Mouse (Mus musculus) CH12.LX (cell line): ENCODE data around the gene Plekha8. TPM values are rescaled to one million over a fixed set of nuclear protein-coding genes. Genes with fewer than 3 reads are reported as not detected.
A peak's percentile ranks its signal among the peaks of the same experiment; 100 is the strongest.

ENCODE experiments used
- DNase-seq: peaks from one replicate; pipeline ENCODE4 v3.0.0-alpha.2; 2013; ENCODE audit errors: extremely low read depth
- H3K27ac ChIP-seq: 2 replicates; pipeline ENCODE4 v1.5.1; 2012; ENCODE audit warnings: low read depth, mild to moderate bottlenecking, control low read depth, moderate library complexity; ENCODE audit not compliant: insufficient read depth
- H3K27me3 ChIP-seq: replicated peaks from 2 replicates; pipeline ENCODE3; 2012; ENCODE audit warnings: inconsistent platforms
- H3K36me3 ChIP-seq, 2 experiments: replicated peaks in 1 of 2; 2 replicates each; pipeline versions ENCODE3 to v1.6.1; 2012; ENCODE audit warnings: inconsistent platforms in 1 of 2, low read length in 1 of 2, mild to moderate bottlenecking in 1 of 2, mixed read lengths in 1 of 2, moderate library complexity in 1 of 2; ENCODE audit not compliant: control insufficient read depth in 1 of 2, insufficient read depth in 1 of 2
- H3K4me1 ChIP-seq, 2 experiments: 2 replicates each; pipeline ENCODE4 v1.6.1; 2012; ENCODE audit warnings: inconsistent platforms in 1 of 2, moderate library complexity in 1 of 2; ENCODE audit not compliant: insufficient read depth in 2 of 2, control insufficient read depth in 1 of 2
- H3K4me2 ChIP-seq: 2 replicates; pipeline ENCODE4 v1.6.1; 2012; ENCODE audit warnings: low read depth, mild to moderate bottlenecking, control low read depth; ENCODE audit not compliant: poor library complexity, insufficient read depth, severe bottlenecking
- H3K4me3 ChIP-seq, 3 experiments: fragments of 150-350 bp in 1 of 3; sonication (generic) in 1 of 3; replicated peaks in 1 of 3; 2 replicates each; pipeline versions ENCODE3 to v1.5.1; 2011 to 2012; ENCODE audit warnings: low read depth in 2 of 3, low read length in 2 of 3, mild to moderate bottlenecking in 2 of 3, moderate library complexity in 2 of 3, control low read depth in 1 of 3, improper control_type of control experiment in 1 of 3, inconsistent platforms in 1 of 3, mixed read lengths in 1 of 3; ENCODE audit not compliant: poor library complexity in 1 of 3
- H3K79me2 ChIP-seq: replicated peaks from 2 replicates; pipeline ENCODE4 v1.6.1; 2012; ENCODE audit warnings: mild to moderate bottlenecking, moderate library complexity; ENCODE audit not compliant: control insufficient read depth, poor library complexity, insufficient read depth, severe bottlenecking; ENCODE audit errors: extremely low read depth
- H3K9ac ChIP-seq: 2 replicates; pipeline ENCODE4 v1.6.1; 2012; ENCODE audit warnings: low read depth, mild to moderate bottlenecking, control low read depth, moderate library complexity; ENCODE audit not compliant: insufficient read depth
- H3K9me3 ChIP-seq: replicated peaks from 2 replicates; pipeline ENCODE3; 2012; ENCODE audit warnings: low read length, inconsistent platforms, mixed read lengths
- BHLHE40 ChIP-seq: IDR thresholded peaks from 2 replicates; pipeline ENCODE4 v1.6.1; 2011; ENCODE audit warnings: mild to moderate bottlenecking, low read depth, low read length, improper control_type of control experiment
- CHD1 ChIP-seq: IDR thresholded peaks from 2 replicates; pipeline ENCODE4 v1.6.1; 2012; ENCODE audit warnings: low read depth, low read length, improper control_type of control experiment, inconsistent platforms
- CHD2 ChIP-seq: IDR thresholded peaks from 2 replicates; pipeline ENCODE4 v1.6.1; 2011; ENCODE audit warnings: low read length, improper control_type of control experiment
- CTCF ChIP-seq, 2 experiments: IDR thresholded peaks in 1 of 2; conservative IDR thresholded peaks in 1 of 2; 2 replicates each; pipeline ENCODE4 v1.5.1; 2011 to 2012; ENCODE audit warnings: low read depth in 2 of 2, low read length in 2 of 2, improper control_type of control experiment in 1 of 2, inconsistent platforms in 1 of 2, mild to moderate bottlenecking in 1 of 2, moderate library complexity in 1 of 2
- EP300 ChIP-seq: IDR thresholded peaks from 2 replicates; pipeline ENCODE4 v1.6.1; 2011; ENCODE audit warnings: low read length, improper control_type of control experiment
- ETS1 ChIP-seq: conservative IDR thresholded peaks from 2 replicates; pipeline ENCODE4 v1.6.1; 2012; ENCODE audit warnings: low read depth, mild to moderate bottlenecking, inconsistent platforms, low read length, improper control_type of control experiment, moderate library complexity
- IRF4 ChIP-seq: IDR thresholded peaks from 2 replicates; pipeline ENCODE4 v1.6.1; 2014; ENCODE audit warnings: low read depth, mild to moderate bottlenecking, inconsistent platforms, low read length, improper control_type of control experiment
- JUN ChIP-seq: IDR thresholded peaks from 2 replicates; pipeline ENCODE4 v1.6.1; 2011; ENCODE audit warnings: low read depth, mild to moderate bottlenecking, low read length, improper control_type of control experiment, moderate library complexity; ENCODE audit not compliant: insufficient read depth
- MAFK ChIP-seq: IDR thresholded peaks from 2 replicates; pipeline ENCODE4 v1.6.1; 2011; ENCODE audit warnings: low read length, improper control_type of control experiment; ENCODE audit not compliant: insufficient replicate concordance
- MAZ ChIP-seq: IDR thresholded peaks from 2 replicates; pipeline ENCODE4 v1.6.1; 2012; ENCODE audit warnings: low read depth, mild to moderate bottlenecking, inconsistent platforms, low read length, improper control_type of control experiment, moderate library complexity
- MEF2A ChIP-seq: IDR thresholded peaks from 2 replicates; pipeline ENCODE4 v1.6.1; 2014; ENCODE audit warnings: low read depth, mild to moderate bottlenecking, inconsistent platforms, low read length, improper control_type of control experiment, borderline replicate concordance
- POLR2AphosphoS2 ChIP-seq: IDR thresholded peaks from 2 replicates; pipeline ENCODE4 v1.6.1; 2011; ENCODE audit warnings: low read depth, low read length, improper control_type of control experiment
- SIN3A ChIP-seq: IDR thresholded peaks from 2 replicates; pipeline ENCODE4 v1.6.1; 2012; ENCODE audit warnings: low read length, improper control_type of control experiment, inconsistent platforms
- USF2 ChIP-seq: conservative IDR thresholded peaks from 2 replicates; pipeline ENCODE4 v1.6.1; 2011; ENCODE audit warnings: low read depth, low read length, improper control_type of control experiment
- ZC3H11A ChIP-seq: IDR thresholded peaks from 2 replicates; pipeline ENCODE4 v1.6.1; 2012; ENCODE audit warnings: low read depth, mild to moderate bottlenecking, inconsistent platforms, low read length, improper control_type of control experiment
- ZKSCAN1 ChIP-seq: IDR thresholded peaks from 2 replicates; pipeline ENCODE4 v1.6.1; 2012; ENCODE audit warnings: low read depth, inconsistent platforms, low read length, improper control_type of control experiment, borderline replicate concordance
- ZNF384 ChIP-seq: IDR thresholded peaks from 2 replicates; pipeline ENCODE4 v1.6.1; 2012; ENCODE audit warnings: low read depth, low read length, improper control_type of control experiment, inconsistent platforms
- dilution Hi-C: fragments of 300-500 bp; cut with MboI; formaldehyde crosslinking; loops from 2 replicates; pipeline ENCODE4 v1.14.3; 2020; ENCODE audit warnings: low sequenced_read_pairs; ENCODE audit not compliant: extremely low pct_unique_long_range_greater_than_20kb, extremely low pct_ligation_motif_present
- in situ Hi-C: fragments of 300-500 bp; cut with MboI; formaldehyde crosslinking; loops from 3 replicates; pipeline ENCODE4 v1.14.3; 2019; ENCODE audit warnings: low sequenced_read_pairs, low pct_ligation_motif_present, low pct_unique_long_range_greater_than_20kb, mixed read lengths
- polyA plus RNA-seq: library from polyadenylated mRNA; unstranded; fragments of >175 nt; gene quantifications from 2 replicates; pipeline ENCODE4 v1.2.1, GENCODE M21; 2012; ENCODE audit warnings: low read depth; ENCODE audit not compliant: insufficient read length
- total RNA-seq, 2 experiments: library from RNA; depleted of rRNA; stranded (reverse); fragments of 300-350 nt in 1 of 2; fragments of >200 nt in 1 of 2; gene quantifications; 2 replicates each; pipeline ENCODE4 v1.2.3; 2012 to 2014

Gene Plekha8
- total and polyA plus RNA-seq, 3 experiments = 5.8 to 10.2 (median 9.8) TPM

DNA sequence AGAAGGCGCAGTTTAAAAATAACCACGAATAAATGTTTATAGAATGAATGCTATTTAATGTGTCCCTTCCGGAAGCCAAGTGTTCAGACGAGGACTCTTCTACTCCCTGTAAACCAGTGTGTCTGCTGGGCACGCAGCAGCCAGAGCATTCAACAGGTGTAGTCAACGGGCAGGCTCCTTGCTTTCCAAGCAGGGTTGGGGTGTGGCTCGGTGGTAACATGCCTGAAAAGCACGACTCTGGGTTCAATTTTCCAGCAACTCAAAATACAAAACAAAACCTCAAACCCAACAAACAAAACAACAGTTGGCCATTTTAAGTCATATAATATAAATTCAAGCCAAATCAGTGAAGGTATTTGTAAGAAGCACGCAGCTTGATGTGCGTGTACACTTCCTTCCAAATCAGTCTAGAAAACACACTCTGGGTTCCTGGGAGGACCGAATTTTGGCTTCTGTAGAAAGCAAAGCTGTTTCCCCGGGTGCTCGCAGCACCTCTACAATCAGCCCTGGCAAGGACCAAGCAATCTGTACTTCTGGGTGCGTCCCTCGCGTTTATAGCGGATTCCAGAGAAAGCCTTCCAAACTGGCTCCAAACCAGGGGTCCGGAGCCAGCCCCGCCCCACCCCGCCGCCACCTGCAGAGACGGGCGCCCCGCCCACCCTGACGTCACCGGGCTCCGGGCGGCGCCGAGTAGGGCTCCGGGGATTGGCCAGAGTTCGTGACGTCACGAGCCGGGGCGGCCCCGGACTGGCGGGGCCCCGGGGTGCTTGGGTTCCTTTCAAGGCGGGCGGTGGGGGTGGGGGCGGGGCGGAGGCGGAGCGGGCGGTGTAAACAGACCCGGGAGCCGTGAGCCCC lies 86.2 kb downstream of the Plekha8 start, which contains the start of gene Mturn:
Mturn (plus strand) TSS at position 734 of the 855 bp plus-strand sequence.
- dilution Hi-C loops = no loop called here
- in situ Hi-C loops = no loop called here

GRCm38 (mm10) chr6:54681746-54682428 lies 87.0 kb downstream of the Plekha8 start:
- Histone ChIP-seq H3K36me3 (no peaks in the 10 kb centered on the region), H3K4me2 (peak overlapping the region; percentile 91), H3K9me3 (no peaks in the 10 kb centered on the region), H3K27me3 (peaks cover 53% of the 10 kb centered on the region), H3K79me2 (no peaks in the 10 kb centered on the region), H3K4me3 (peak overlapping the region; percentile 50 to 89 (median 70)), H3K4me1 (peaks cover 4 to 12% of the 10 kb centered on the region in 2 experiments), H3K9ac (peak overlapping the region; percentile 21; the same call in 1 of the 2 replicates), H3K27ac (no peak overlapping the region)
- DNase-seq = no peak
- in situ Hi-C loops = no loop called here
- dilution Hi-C loops = no loop called here
- TF ChIP-seq SIN3A (peak; percentile 50; the same call in 1 of the 2 replicates), JUN (no peak)

More for the DNA sequence above, 86.2 kb downstream of the Plekha8 start, which contains the start of gene Mturn:
- Histone ChIP-seq H3K79me2 (no peaks in the 10 kb centered on the region), H3K4me1 (peaks cover 4 to 12% of the 10 kb centered on the region in 2 experiments), H3K9me3 (no peaks in the 10 kb centered on the region), H3K4me3 (peak within 1 kb of the TSS; percentile 56 to 89 (median 70)), H3K4me2 (peak within 1 kb of the TSS; percentile 91), H3K36me3 (no peaks in the 10 kb centered on the region), H3K27ac (no peak within 1 kb of the TSS), H3K9ac (peak within 1 kb of the TSS; percentile 21; the same call in 1 of the 2 replicates), H3K27me3 (peaks cover 58% of the 10 kb centered on the region)
- peak; percentile 87 for DNase-seq
- TF ChIP-seq CHD2 = no peak; the same call in 1 of the 2 replicates
- TF ChIP-seq MAZ = 0 out of 2 replicates have a peak, but pooled peaks have one; percentile 16
- TF ChIP-seq MEF2A = no peak
- no peak for TF ChIP-seq CTCF (conservative IDR thresholded peaks at IDR 0.05 in 1 of 2, IDR thresholded peaks at IDR 0.05 in 1 of 2; ENCODE audit: low read depth in 2 of 2, low read length in 2 of 2)
- TF ChIP-seq SIN3A = 0 out of 2 replicates have a peak, but pooled peaks have one; percentile 17
- TF ChIP-seq POLR2AphosphoS2 = no peak

GRCm38 (mm10) chr6:54684085-54684484 lies 89.2 kb downstream of the Plekha8 start:
- Histone ChIP-seq H3K9ac (no peak overlapping the region), H3K9me3 (no peaks in the 10 kb centered on the region), H3K27me3 (peaks cover 51% of the 10 kb centered on the region), H3K4me2 (no peak overlapping the region), H3K36me3 (no peaks in the 10 kb centered on the region), H3K79me2 (no peaks in the 10 kb centered on the region), H3K4me3 (no peak overlapping the region), H3K4me1 (peaks cover 4 to 12% of the 10 kb centered on the region in 2 experiments), H3K27ac (no peak overlapping the region)
- in situ Hi-C loops = no loop called here
- no peak for DNase-seq
- dilution Hi-C loops = no loop called here
- TF ChIP-seq POLR2AphosphoS2 = no peak
- TF ChIP-seq MAFK = no peak
- TF ChIP-seq ZC3H11A = no peak
- TF ChIP-seq MAZ = no peak
- no peak for TF ChIP-seq ZKSCAN1
- TF ChIP-seq ZNF384 = no peak
- TF ChIP-seq ETS1 = no peak
- no peak for TF ChIP-seq USF2
- TF ChIP-seq EP300 = no peak
- TF ChIP-seq BHLHE40 = no peak
- TF ChIP-seq IRF4 = no peak
- no peak for TF ChIP-seq JUN
- no peak for TF ChIP-seq CHD1
